Mouse (Mus musculus): ENCODE measurements around the gene Jade1. TPM values are rescaled to one million over a fixed set of nuclear protein-coding genes. Genes with fewer than 3 reads are reported as not detected.

Gene Jade1
- polyA plus RNA-seq, 1 experiment from 2014 or later, result 15.6 TPM

GRCm38 (mm10) chr3:41554480-41555475 is 753 bp upstream of the Jade1 start:
- Histone ChIP-seq H3K4me2 (ENCODE audit: low read depth) (no peak overlapping the region), H3K9me3 (ENCODE audit: control insufficient read depth, low read length) (no peaks in the 10 kb centered on the region), H3K4me3 (ENCODE audit: low read depth, low read length) (no peak overlapping the region), H3K9ac (ENCODE audit: low read length) (no peak overlapping the region), H3K4me1 (ENCODE audit: control insufficient read depth, insufficient read depth, low read length) (no peaks in the 10 kb centered on the region), H3K36me3 (ENCODE audit: control insufficient read depth, insufficient read depth, low read length) (no peaks in the 10 kb centered on the region), H3K27ac (ENCODE audit: low read depth, low read length) (no peak overlapping the region), H3K27me3 (ENCODE audit: control insufficient read depth, insufficient read depth, low read length) (no peaks in the 10 kb centered on the region)
- ATAC-seq (ENCODE audit: insufficient read depth, low FRiP score, low TSS enrichment) (no peak), DNase-seq (ENCODE audit: low spot score) (no peak)
- WGBS, result 93% methylated on average over 24 of the region's 24 CpGs

GRCm38 (mm10) chr3:41556451-41557266 is 1.1 kb downstream of the Jade1 start:
- ATAC-seq (ENCODE audit: insufficient read depth, low FRiP score, low TSS enrichment) (no peak), DNase-seq (ENCODE audit: low spot score) (no peak)
- WGBS, result 93% methylated on average over 8 of the region's 11 CpGs
- no peaks in the 10 kb centered on the region for H3K9me3 ChIP-seq (ENCODE audit: control insufficient read depth, low read length)
- no peaks in the 10 kb centered on the region for H3K36me3 ChIP-seq (ENCODE audit: control insufficient read depth, insufficient read depth, low read length)
- H3K27ac ChIP-seq (ENCODE audit: low read depth, low read length), result no peak overlapping the region
- H3K4me1 ChIP-seq (ENCODE audit: control insufficient read depth, insufficient read depth, low read length), result no peaks in the 10 kb centered on the region
- no peak overlapping the region for H3K9ac ChIP-seq (ENCODE audit: low read length)
- no peaks in the 10 kb centered on the region for H3K27me3 ChIP-seq (ENCODE audit: control insufficient read depth, insufficient read depth, low read length)
- no peak overlapping the region for H3K4me2 ChIP-seq (ENCODE audit: low read depth)
- H3K4me3 ChIP-seq (ENCODE audit: low read depth, low read length), result no peak overlapping the region

GRCm38 (mm10) chr3:41557267-41557995 is 1.9 kb downstream of the Jade1 start:
- 94% methylated on average over 19 of the region's 19 CpGs for WGBS
- Histone ChIP-seq H3K4me1 (ENCODE audit: control insufficient read depth, insufficient read depth, low read length) (no peaks in the 10 kb centered on the region), H3K36me3 (ENCODE audit: control insufficient read depth, insufficient read depth, low read length) (no peaks in the 10 kb centered on the region)

GRCm38 (mm10) chr3:41560489-41560888 is 5.0 kb downstream of the Jade1 start:
- WGBS, result 90% methylated on average over 6 of the region's 6 CpGs
- no peaks in the 10 kb centered on the region for H3K27me3 ChIP-seq (ENCODE audit: control insufficient read depth, insufficient read depth, low read length)
- DNase-seq (ENCODE audit: low spot score) (no peak), ATAC-seq (ENCODE audit: insufficient read depth, low FRiP score, low TSS enrichment) (no peak)
- H3K9me3 ChIP-seq (ENCODE audit: control insufficient read depth, low read length), result no peaks in the 10 kb centered on the region
- H3K4me2 ChIP-seq (ENCODE audit: low read depth), result no peak overlapping the region
- H3K4me1 ChIP-seq (ENCODE audit: control insufficient read depth, insufficient read depth, low read length), result no peaks in the 10 kb centered on the region
- no peaks in the 10 kb centered on the region for H3K36me3 ChIP-seq (ENCODE audit: control insufficient read depth, insufficient read depth, low read length)
- no peak overlapping the region for H3K9ac ChIP-seq (ENCODE audit: low read length)
- no peak overlapping the region for H3K27ac ChIP-seq (ENCODE audit: low read depth, low read length)
- H3K4me3 ChIP-seq (ENCODE audit: low read depth, low read length), result no peak overlapping the region

More at GRCm38 (mm10) chr3:41557267-41557995, 1.9 kb downstream of the Jade1 start:
- Histone ChIP-seq H3K4me2 (ENCODE audit: low read depth) (no peak overlapping the region), H3K4me3 (ENCODE audit: low read depth, low read length) (no peak overlapping the region), H3K9me3 (ENCODE audit: control insufficient read depth, low read length) (no peaks in the 10 kb centered on the region), H3K27ac (ENCODE audit: low read depth, low read length) (no peak overlapping the region), H3K9ac (ENCODE audit: low read length) (no peak overlapping the region), H3K27me3 (ENCODE audit: control insufficient read depth, insufficient read depth, low read length) (no peaks in the 10 kb centered on the region)
- DNase-seq (ENCODE audit: low spot score) (no peak), ATAC-seq (ENCODE audit: insufficient read depth, low FRiP score, low TSS enrichment) (no peak)

- H3K36me3 ChIP-seq (ENCODE audit: control insufficient read depth, insufficient read depth, low read length), result no peaks in the 10 kb centered on the region
- H3K4me2 ChIP-seq (ENCODE audit: low read depth), result no peak overlapping the region
- no peaks in the 10 kb centered on the region for H3K4me1 ChIP-seq (ENCODE audit: control insufficient read depth, insufficient read depth, low read length)
- H3K27me3 ChIP-seq (ENCODE audit: control insufficient read depth, insufficient read depth, low read length), result no peaks in the 10 kb centered on the region
- no peak overlapping the region for H3K27ac ChIP-seq (ENCODE audit: low read depth, low read length)
- DNase-seq (ENCODE audit: low spot score) (no peak), ATAC-seq (ENCODE audit: insufficient read depth, low FRiP score, low TSS enrichment) (no peak)
- H3K9ac ChIP-seq (ENCODE audit: low read length), result no peak overlapping the region
- no peaks in the 10 kb centered on the region for H3K9me3 ChIP-seq (ENCODE audit: control insufficient read depth, low read length)
- WGBS, result 86% methylated on average over 5 of the region's 5 CpGs
- no peak overlapping the region for H3K4me3 ChIP-seq (ENCODE audit: low read depth, low read length)
Observed at GRCm38 (mm10) chr3:41561787-41562186, 6.3 kb downstream of the Jade1 start.

GRCm38 (mm10) chr3:41563211-41563931 is 7.8 kb downstream of the Jade1 start:
- Histone ChIP-seq H3K4me3 (ENCODE audit: low read depth, low read length) (peak overlapping the region; percentile 72), H3K9me3 (ENCODE audit: control insufficient read depth, low read length) (no peaks in the 10 kb centered on the region), H3K9ac (ENCODE audit: low read length) (peak overlapping the region; percentile 92), H3K36me3 (ENCODE audit: control insufficient read depth, insufficient read depth, low read length) (no peaks in the 10 kb centered on the region), H3K4me1 (ENCODE audit: control insufficient read depth, insufficient read depth, low read length) (no peaks in the 10 kb centered on the region), H3K4me2 (ENCODE audit: low read depth) (peak overlapping the region; percentile 90), H3K27me3 (ENCODE audit: control insufficient read depth, insufficient read depth, low read length) (no peaks in the 10 kb centered on the region), H3K27ac (ENCODE audit: low read depth, low read length) (peak overlapping the region; percentile 87)
- ATAC-seq (ENCODE audit: insufficient read depth, low FRiP score, low TSS enrichment) (peak; percentile 51), DNase-seq (ENCODE audit: low spot score) (peak; percentile 85)
- WGBS, result under 1% methylated on average over 77 of the region's 81 CpGs

GRCm38 (mm10) chr3:41563997-41564396 is 8.5 kb downstream of the Jade1 start:
- peak overlapping the region; percentile 92 for H3K9ac ChIP-seq (ENCODE audit: low read length)
- no peaks in the 10 kb centered on the region for H3K27me3 ChIP-seq (ENCODE audit: control insufficient read depth, insufficient read depth, low read length)
- peak overlapping the region; percentile 72 for H3K4me3 ChIP-seq (ENCODE audit: low read depth, low read length)
- ATAC-seq (ENCODE audit: insufficient read depth, low FRiP score, low TSS enrichment) (no peak), DNase-seq (ENCODE audit: low spot score) (peak; percentile 33)
- H3K4me1 ChIP-seq (ENCODE audit: control insufficient read depth, insufficient read depth, low read length), result no peaks in the 10 kb centered on the region
- H3K9me3 ChIP-seq (ENCODE audit: control insufficient read depth, low read length), result no peaks in the 10 kb centered on the region
- 0 out of 2 replicates have a peak overlapping the region, but pooled peaks have one; percentile 87 for H3K27ac ChIP-seq (ENCODE audit: low read depth, low read length)
- WGBS, result under 1% methylated on average over 7 of the region's 7 CpGs
- H3K4me2 ChIP-seq (ENCODE audit: low read depth), result peak overlapping the region; percentile 90
- H3K36me3 ChIP-seq (ENCODE audit: control insufficient read depth, insufficient read depth, low read length), result no peaks in the 10 kb centered on the region
